Mouse (Mus musculus): ENCODE measurements around the gene Cd151. TPM values are rescaled to one million over a fixed set of nuclear protein-coding genes. Genes with fewer than 3 reads are reported as not detected.
A peak's percentile ranks its signal among the peaks of the same experiment; 100 is the strongest.

Gene Cd151
- polyA plus RNA-seq, 1 experiment: 99.0 TPM

DNA sequence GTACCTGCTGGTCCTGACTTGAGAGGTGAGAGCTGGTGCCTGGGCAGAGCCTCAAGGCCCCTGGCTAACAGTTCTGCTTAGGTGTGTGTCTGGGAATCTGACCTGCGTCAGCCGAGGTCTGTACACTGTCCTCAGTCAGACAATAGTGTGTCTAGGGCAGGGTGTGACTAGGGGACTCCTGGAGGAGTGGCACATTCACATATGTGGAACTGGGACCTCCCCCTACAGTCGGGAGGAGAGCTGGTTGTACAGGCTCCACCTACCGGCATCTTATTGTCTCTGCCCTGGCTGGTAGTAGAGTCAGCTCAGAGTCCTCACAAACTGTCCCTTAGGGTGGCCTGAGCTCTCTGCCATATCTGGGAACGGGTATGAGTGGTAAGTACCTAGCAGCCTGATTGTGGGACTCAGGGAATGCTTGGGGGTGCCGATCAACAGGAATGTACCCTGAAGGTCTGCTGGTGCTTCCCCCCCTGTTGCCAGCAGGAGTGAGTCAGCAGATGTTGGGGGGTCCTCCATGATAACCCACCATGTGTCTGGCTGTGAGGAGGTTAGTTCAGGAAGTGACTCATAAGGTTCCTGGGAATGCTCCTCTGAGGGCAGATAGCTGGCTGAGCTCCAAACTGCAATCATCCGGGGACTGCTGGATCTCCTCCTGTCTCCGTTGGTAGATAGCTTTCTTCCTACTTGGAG, 1.5 kb downstream of the Cd151 start:
- peaks cover 5% of the 10 kb centered on the region for H3K4me1 ChIP-seq (ENCODE audit: control insufficient read depth, insufficient read depth, low read length)
- H3K9ac ChIP-seq (ENCODE audit: low read depth, poor library complexity, severe bottlenecking): peak overlapping the region; percentile 77
- H3K9me3 ChIP-seq (replicated peaks; ENCODE audit: control insufficient read depth, insufficient read depth, low read length, poor library complexity, severe bottlenecking): no peaks in the 10 kb centered on the region
- no peaks in the 10 kb centered on the region for H3K27me3 ChIP-seq (ENCODE audit: control insufficient read depth, insufficient read depth, low read length, poor library complexity, severe bottlenecking)
- peak; percentile 47 for TF ChIP-seq POLR2A (IDR thresholded peaks at IDR 0.05; ENCODE audit: insufficient read depth, low read length)
- no peak for TF ChIP-seq EP300 (IDR thresholded peaks at IDR 0.05; ENCODE audit: insufficient read depth, low read depth, low read length)
- TF ChIP-seq CTCF (IDR thresholded peaks at IDR 0.05; ENCODE audit: low read depth, low read length): peak; percentile 53
- peak overlapping the region; percentile 68 for H3K27ac ChIP-seq (ENCODE audit: insufficient read depth, low read length)
- peaks cover 22% of the 10 kb centered on the region for H3K36me3 ChIP-seq (ENCODE audit: control insufficient read depth, insufficient read depth, low read length, poor library complexity, severe bottlenecking)
- H3K4me3 ChIP-seq (ENCODE audit: low read depth, low read length): peak overlapping the region; percentile 88

- Histone ChIP-seq H3K4me3 (ENCODE audit: low read depth, low read length) (peak overlapping the region; percentile 88), H3K27ac (ENCODE audit: insufficient read depth, low read length) (peak overlapping the region; percentile 29), H3K4me1 (ENCODE audit: control insufficient read depth, insufficient read depth, low read length) (peaks cover 5% of the 10 kb centered on the region), H3K27me3 (ENCODE audit: control insufficient read depth, insufficient read depth, low read length, poor library complexity, severe bottlenecking) (no peaks in the 10 kb centered on the region), H3K9me3 (replicated peaks; ENCODE audit: control insufficient read depth, insufficient read depth, low read length, poor library complexity, severe bottlenecking) (no peaks in the 10 kb centered on the region), H3K36me3 (ENCODE audit: control insufficient read depth, insufficient read depth, low read length, poor library complexity, severe bottlenecking) (peaks cover 22% of the 10 kb centered on the region), H3K9ac (ENCODE audit: low read depth, poor library complexity, severe bottlenecking) (peak overlapping the region; percentile 77)
- TF ChIP-seq POLR2A (IDR thresholded peaks at IDR 0.05; ENCODE audit: insufficient read depth, low read length) (no peak), CTCF (IDR thresholded peaks at IDR 0.05; ENCODE audit: low read depth, low read length) (no peak), EP300 (IDR thresholded peaks at IDR 0.05; ENCODE audit: insufficient read depth, low read depth, low read length) (no peak)
Observed at GRCm38 (mm10) chr7:141469352-141469751, 2.2 kb downstream of the Cd151 start.

GRCm38 (mm10) chr7:141469901-141470636, 2.9 kb downstream of the Cd151 start:
- H3K27me3 ChIP-seq (ENCODE audit: control insufficient read depth, insufficient read depth, low read length, poor library complexity, severe bottlenecking): no peaks in the 10 kb centered on the region
- peaks cover 22% of the 10 kb centered on the region for H3K36me3 ChIP-seq (ENCODE audit: control insufficient read depth, insufficient read depth, low read length, poor library complexity, severe bottlenecking)
- H3K27ac ChIP-seq (ENCODE audit: insufficient read depth, low read length): no peak overlapping the region
- H3K9ac ChIP-seq (ENCODE audit: low read depth, poor library complexity, severe bottlenecking): no peak overlapping the region
- TF ChIP-seq EP300 (IDR thresholded peaks at IDR 0.05; ENCODE audit: insufficient read depth, low read depth, low read length): no peak
- TF ChIP-seq POLR2A (IDR thresholded peaks at IDR 0.05; ENCODE audit: insufficient read depth, low read length): no peak
- no peak for TF ChIP-seq CTCF (IDR thresholded peaks at IDR 0.05; ENCODE audit: low read depth, low read length)
- H3K4me3 ChIP-seq (ENCODE audit: low read depth, low read length): no peak overlapping the region
- peaks cover 5% of the 10 kb centered on the region for H3K4me1 ChIP-seq (ENCODE audit: control insufficient read depth, insufficient read depth, low read length)
- no peaks in the 10 kb centered on the region for H3K9me3 ChIP-seq (replicated peaks; ENCODE audit: control insufficient read depth, insufficient read depth, low read length, poor library complexity, severe bottlenecking)

GRCm38 (mm10) chr7:141470637-141470944, 3.4 kb downstream of the Cd151 start:
- peaks cover 3% of the 10 kb centered on the region for H3K4me1 ChIP-seq (ENCODE audit: control insufficient read depth, insufficient read depth, low read length)
- H3K4me3 ChIP-seq (ENCODE audit: low read depth, low read length): no peak overlapping the region
- no peak overlapping the region for H3K9ac ChIP-seq (ENCODE audit: low read depth, poor library complexity, severe bottlenecking)
- peaks cover 22% of the 10 kb centered on the region for H3K36me3 ChIP-seq (ENCODE audit: control insufficient read depth, insufficient read depth, low read length, poor library complexity, severe bottlenecking)
- no peaks in the 10 kb centered on the region for H3K27me3 ChIP-seq (ENCODE audit: control insufficient read depth, insufficient read depth, low read length, poor library complexity, severe bottlenecking)
- H3K27ac ChIP-seq (ENCODE audit: insufficient read depth, low read length): no peak overlapping the region
- no peak for TF ChIP-seq EP300 (IDR thresholded peaks at IDR 0.05; ENCODE audit: insufficient read depth, low read depth, low read length)
- TF ChIP-seq POLR2A (IDR thresholded peaks at IDR 0.05; ENCODE audit: insufficient read depth, low read length): no peak
- no peak for TF ChIP-seq CTCF (IDR thresholded peaks at IDR 0.05; ENCODE audit: low read depth, low read length)
- no peaks in the 10 kb centered on the region for H3K9me3 ChIP-seq (replicated peaks; ENCODE audit: control insufficient read depth, insufficient read depth, low read length, poor library complexity, severe bottlenecking)

- Histone ChIP-seq H3K9me3 (replicated peaks; ENCODE audit: control insufficient read depth, insufficient read depth, low read length, poor library complexity, severe bottlenecking) (no peaks in the 10 kb centered on the region), H3K9ac (ENCODE audit: low read depth, poor library complexity, severe bottlenecking) (no peak overlapping the region), H3K4me1 (ENCODE audit: control insufficient read depth, insufficient read depth, low read length) (peaks cover 3% of the 10 kb centered on the region), H3K27me3 (ENCODE audit: control insufficient read depth, insufficient read depth, low read length, poor library complexity, severe bottlenecking) (no peaks in the 10 kb centered on the region), H3K4me3 (ENCODE audit: low read depth, low read length) (no peak overlapping the region), H3K36me3 (ENCODE audit: control insufficient read depth, insufficient read depth, low read length, poor library complexity, severe bottlenecking) (peaks cover 22% of the 10 kb centered on the region), H3K27ac (ENCODE audit: insufficient read depth, low read length) (no peak overlapping the region)
- TF ChIP-seq POLR2A (IDR thresholded peaks at IDR 0.05; ENCODE audit: insufficient read depth, low read length) (no peak), CTCF (IDR thresholded peaks at IDR 0.05; ENCODE audit: low read depth, low read length) (no peak), EP300 (IDR thresholded peaks at IDR 0.05; ENCODE audit: insufficient read depth, low read depth, low read length) (no peak)
Observed at GRCm38 (mm10) chr7:141471236-141471635, 4.0 kb downstream of the Cd151 start.

GRCm38 (mm10) chr7:141472226-141472625, 5.0 kb downstream of the Cd151 start:
- H3K9me3 ChIP-seq (replicated peaks; ENCODE audit: control insufficient read depth, insufficient read depth, low read length, poor library complexity, severe bottlenecking): no peaks in the 10 kb centered on the region
- no peaks in the 10 kb centered on the region for H3K27me3 ChIP-seq (ENCODE audit: control insufficient read depth, insufficient read depth, low read length, poor library complexity, severe bottlenecking)
- H3K4me3 ChIP-seq (ENCODE audit: low read depth, low read length): no peak overlapping the region
- peaks cover 22% of the 10 kb centered on the region for H3K36me3 ChIP-seq (ENCODE audit: control insufficient read depth, insufficient read depth, low read length, poor library complexity, severe bottlenecking)
- no peaks in the 10 kb centered on the region for H3K4me1 ChIP-seq (ENCODE audit: control insufficient read depth, insufficient read depth, low read length)
- no peak overlapping the region for H3K27ac ChIP-seq (ENCODE audit: insufficient read depth, low read length)
- no peak overlapping the region for H3K9ac ChIP-seq (ENCODE audit: low read depth, poor library complexity, severe bottlenecking)
- TF ChIP-seq EP300 (IDR thresholded peaks at IDR 0.05; ENCODE audit: insufficient read depth, low read depth, low read length) (no peak), CTCF (IDR thresholded peaks at IDR 0.05; ENCODE audit: low read depth, low read length) (no peak), POLR2A (IDR thresholded peaks at IDR 0.05; ENCODE audit: insufficient read depth, low read length) (no peak)
